Mouse (Mus musculus): Measurements from ENCODE around the gene Pacsin1. TPM values are rescaled to one million over a fixed set of nuclear protein-coding genes. Genes with fewer than 3 reads are reported as not detected.

Gene Pacsin1
- polyA plus RNA-seq, 2 experiments, result 0.03 to 0.14 TPM

DNA sequence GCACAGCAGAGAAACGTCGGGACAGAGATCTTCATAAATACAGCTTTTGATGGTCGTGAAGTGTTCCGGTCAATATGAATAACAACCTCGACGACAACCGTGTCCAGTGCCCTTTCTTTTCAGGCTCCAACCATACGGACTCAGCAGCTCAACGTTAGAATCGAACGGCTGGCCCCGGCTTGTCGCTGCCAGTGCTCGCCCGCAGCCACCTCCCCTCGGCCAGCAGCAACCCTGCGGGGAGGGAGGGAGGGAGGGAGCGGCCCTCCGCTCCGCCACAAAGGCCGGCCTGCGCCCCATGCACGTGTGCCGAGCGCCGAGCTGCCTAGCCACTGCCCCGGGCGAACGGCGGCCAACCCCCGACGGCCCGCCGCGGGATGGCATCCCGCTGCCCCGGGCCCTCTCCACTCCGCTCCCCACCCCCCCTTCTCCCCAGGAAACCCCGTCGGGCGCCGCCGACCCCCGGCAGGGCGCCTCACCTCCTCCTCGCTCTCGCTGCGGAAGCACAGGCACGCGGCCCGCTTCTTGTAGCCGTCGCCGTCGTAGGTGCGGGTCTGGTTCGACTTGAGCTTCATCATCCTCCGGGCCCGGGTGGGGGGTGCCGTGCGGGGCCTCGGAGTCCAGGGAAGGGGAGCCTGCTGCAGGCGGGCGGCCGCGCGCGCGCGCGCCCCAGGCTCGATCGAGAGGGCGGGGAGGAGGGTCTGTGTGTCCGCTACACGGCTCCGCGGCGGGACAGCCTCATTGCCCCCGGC lies 32.5 kb upstream of the Pacsin1 start:
- no peaks in the 10 kb centered on the region for H3K9me3 ChIP-seq (ENCODE audit: control insufficient read depth, low read length)
- peak overlapping the region; percentile 76 for H3K9ac ChIP-seq (replicated peaks)
- DNase-seq (ENCODE audit: low read depth in 3 of 3, low spot score in 3 of 3) (peak in 1 of 3 experiments; percentile 46), ATAC-seq (ENCODE audit: insufficient read depth) (peak; percentile 70)
- H3K36me3 ChIP-seq (replicated peaks; ENCODE audit: control insufficient read depth, insufficient read depth, low read depth), result no peaks in the 10 kb centered on the region
- WGBS (ENCODE audit: insufficient replicate concordance), result under 1% methylated on average over 73 of the region's 80 CpGs
- no peaks in the 10 kb centered on the region for H3K27me3 ChIP-seq (ENCODE audit: control insufficient read depth, insufficient read depth, low read length)
- H3K4me1 ChIP-seq (replicated peaks; ENCODE audit: control insufficient read depth in 2 of 2, insufficient read depth in 2 of 2, low read length in 1 of 2), result peaks cover 0 to 22% of the 10 kb centered on the region in 2 experiments; a peak in 2 of 4 replicates
- H3K27ac ChIP-seq, result peak overlapping the region; percentile 37
- peak overlapping the region; percentile 77 for H3K4me2 ChIP-seq (ENCODE audit: low read depth)
- peak overlapping the region; percentile 88 to 98 for H3K4me3 ChIP-seq (ENCODE audit: insufficient read depth in 1 of 2, low read depth in 2 of 2, low read length in 2 of 2)
- TF ChIP-seq EP300 (IDR thresholded peaks at IDR 0.05; ENCODE audit: low read depth), result no peak
- no peak for TF ChIP-seq CTCF (IDR thresholded peaks at IDR 0.05; ENCODE audit: low read depth)

DNA sequence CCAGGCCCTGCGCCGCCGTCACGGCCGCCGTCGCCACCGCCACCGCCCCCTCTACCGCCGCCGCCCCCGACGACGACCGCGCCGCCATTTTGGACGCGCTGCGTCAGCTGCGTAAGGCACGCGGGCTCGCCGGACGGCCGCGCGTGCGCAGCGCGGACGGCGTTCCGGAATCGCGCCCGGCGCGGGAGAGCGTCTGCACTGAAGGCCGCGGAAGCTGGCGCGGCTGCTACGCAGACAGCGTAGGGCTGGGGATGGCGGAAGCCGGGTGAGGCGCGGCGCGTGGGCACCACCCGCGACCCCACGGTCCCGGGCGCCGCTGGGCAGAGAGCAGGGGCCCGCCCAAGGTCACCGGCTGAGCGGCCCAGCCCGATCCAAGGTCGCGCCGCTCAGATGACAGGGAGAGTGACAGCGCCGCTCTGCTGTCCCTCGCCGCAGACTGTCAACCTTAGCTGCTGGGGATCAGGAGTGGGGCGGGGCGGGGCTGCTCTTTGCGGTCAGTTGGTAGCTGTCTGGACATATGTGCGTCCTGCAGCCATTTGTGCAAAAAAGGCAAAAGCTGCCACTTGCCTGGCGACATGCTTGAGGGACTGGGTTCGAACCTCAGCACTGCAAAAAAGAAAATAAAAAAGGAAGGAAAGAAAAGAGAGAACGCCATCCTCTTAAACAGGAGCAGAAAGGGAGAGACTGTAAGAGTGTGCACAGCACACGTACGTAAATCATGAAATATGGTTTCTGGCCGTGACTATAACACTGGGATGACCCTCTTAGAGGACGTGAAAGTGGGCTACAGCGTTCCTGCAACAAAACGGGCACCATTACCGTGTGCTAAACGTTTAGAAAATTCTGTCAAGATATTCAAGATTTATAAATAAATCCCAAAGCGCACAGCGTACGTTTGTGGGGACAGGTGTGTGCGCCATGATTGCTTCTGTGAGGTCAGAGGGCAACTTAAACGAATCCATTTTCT lies 31.7 kb upstream of the Pacsin1 start, which contains the start of gene Nudt3:
Gene Nudt3, minus strand, starts transcription at position 136 of the 967 bp plus-strand sequence.
- WGBS (ENCODE audit: insufficient replicate concordance), result 6% methylated on average over 91 of the region's 91 CpGs
- H3K27ac ChIP-seq, result peak within 1 kb of the TSS; percentile 48
- TF ChIP-seq CTCF (IDR thresholded peaks at IDR 0.05; ENCODE audit: low read depth) (peak; percentile 22; the same call in 1 of the 2 replicates), EP300 (IDR thresholded peaks at IDR 0.05; ENCODE audit: low read depth) (no peak)
- peak within 1 kb of the TSS; percentile 76 for H3K9ac ChIP-seq (replicated peaks)
- no peaks in the 10 kb centered on the region for H3K9me3 ChIP-seq (ENCODE audit: control insufficient read depth, low read length)
- ATAC-seq (ENCODE audit: insufficient read depth) (peak; percentile 90), DNase-seq (ENCODE audit: low read depth in 3 of 3, low spot score in 3 of 3) (peak; percentile 78 to 79 (median 79))
- H3K36me3 ChIP-seq (replicated peaks; ENCODE audit: control insufficient read depth, insufficient read depth, low read depth), result no peaks in the 10 kb centered on the region
- peak within 1 kb of the TSS; percentile 88 to 98 for H3K4me3 ChIP-seq (ENCODE audit: insufficient read depth in 1 of 2, low read depth in 2 of 2, low read length in 2 of 2)
- peak within 1 kb of the TSS; percentile 77 for H3K4me2 ChIP-seq (ENCODE audit: low read depth)
- no peaks in the 10 kb centered on the region for H3K27me3 ChIP-seq (ENCODE audit: control insufficient read depth, insufficient read depth, low read length)
- H3K4me1 ChIP-seq (replicated peaks; ENCODE audit: control insufficient read depth in 2 of 2, insufficient read depth in 2 of 2, low read length in 1 of 2), result peaks cover 0 to 21% of the 10 kb centered on the region in 2 experiments; a peak in 2 of 4 replicates

DNA sequence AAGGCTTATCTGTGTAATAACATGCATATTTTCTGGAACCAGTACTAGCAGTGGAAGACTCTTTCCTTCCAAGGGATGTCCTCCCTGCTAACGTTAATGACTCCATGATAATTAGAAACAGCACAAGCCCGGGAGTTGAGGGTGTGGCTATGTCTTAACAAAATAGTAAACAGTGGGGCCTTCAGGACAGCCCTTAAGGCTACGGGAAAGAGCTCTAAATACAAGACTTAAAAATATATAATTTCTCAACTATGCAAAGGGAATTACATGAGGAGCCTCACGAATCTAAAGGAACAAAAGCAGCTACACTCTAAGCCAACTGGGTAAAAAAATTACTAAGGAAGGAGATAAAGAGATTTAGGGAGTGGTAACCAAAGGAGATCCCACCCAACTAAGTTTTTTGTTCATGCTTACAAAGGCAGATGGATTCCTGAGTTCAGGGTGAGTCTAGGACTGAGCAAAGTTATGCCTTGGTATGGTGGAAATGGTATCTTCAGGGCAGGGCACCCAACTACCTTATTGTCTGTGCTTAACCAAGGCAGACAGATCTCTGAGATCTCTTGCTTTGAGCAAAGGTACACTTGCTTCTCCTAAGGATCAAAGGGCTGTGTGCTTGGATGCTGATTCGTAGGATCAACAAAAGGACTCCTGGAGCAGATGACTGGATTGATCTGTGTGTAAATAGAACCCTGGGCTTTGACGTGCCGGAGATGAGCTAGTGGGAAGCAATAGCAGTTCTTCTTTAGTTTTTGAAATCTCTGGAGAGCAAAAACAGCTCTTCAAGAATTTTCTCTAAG lies 29.7 kb upstream of the Pacsin1 start:
- Histone ChIP-seq H3K4me2 (ENCODE audit: low read depth) (no peak overlapping the region), H3K27ac (no peak overlapping the region), H3K4me1 (replicated peaks; ENCODE audit: control insufficient read depth in 2 of 2, insufficient read depth in 2 of 2, low read length in 1 of 2) (peaks cover 0 to 20% of the 10 kb centered on the region in 2 experiments; a peak in 2 of 4 replicates), H3K9me3 (ENCODE audit: control insufficient read depth, low read length) (no peaks in the 10 kb centered on the region), H3K36me3 (replicated peaks; ENCODE audit: control insufficient read depth, insufficient read depth, low read depth) (peaks cover 10% of the 10 kb centered on the region), H3K4me3 (ENCODE audit: insufficient read depth in 1 of 2, low read depth in 2 of 2, low read length in 2 of 2) (no peak overlapping the region), H3K27me3 (ENCODE audit: control insufficient read depth, insufficient read depth, low read length) (no peaks in the 10 kb centered on the region), H3K9ac (replicated peaks) (no peak overlapping the region)
- TF ChIP-seq CTCF (IDR thresholded peaks at IDR 0.05; ENCODE audit: low read depth) (no peak), EP300 (IDR thresholded peaks at IDR 0.05; ENCODE audit: low read depth) (no peak)
- 47% methylated on average over 7 of the region's 7 CpGs for WGBS (ENCODE audit: insufficient replicate concordance)
- ATAC-seq (ENCODE audit: insufficient read depth), result no peak
- DNase-seq (ENCODE audit: low read depth in 3 of 3, low spot score in 3 of 3), result no peak

DNA sequence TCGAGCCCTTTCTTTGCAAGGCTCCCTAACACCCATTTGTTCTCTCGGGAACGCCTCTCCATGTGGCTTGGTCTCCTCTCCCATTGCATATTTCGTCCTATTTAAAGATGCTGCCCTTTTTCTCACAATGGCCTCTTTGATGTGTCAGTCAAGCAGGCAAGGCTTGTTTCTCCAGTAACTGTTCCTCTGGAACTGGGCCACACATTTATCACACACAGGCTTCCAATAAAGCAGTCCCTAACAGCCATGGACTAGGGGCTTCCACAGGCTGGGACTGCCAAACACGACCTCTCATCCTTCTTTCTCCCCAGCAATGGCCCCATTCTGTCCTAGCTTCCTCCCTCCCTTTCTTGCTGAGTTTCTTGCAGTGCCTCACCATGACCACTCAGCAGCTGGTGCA lies 28.6 kb upstream of the Pacsin1 start:
- DNase-seq (ENCODE audit: low read depth in 3 of 3, low spot score in 3 of 3) (no peak), ATAC-seq (ENCODE audit: insufficient read depth) (no peak)
- Histone ChIP-seq H3K9me3 (ENCODE audit: control insufficient read depth, low read length) (no peaks in the 10 kb centered on the region), H3K27me3 (ENCODE audit: control insufficient read depth, insufficient read depth, low read length) (no peaks in the 10 kb centered on the region), H3K4me3 (ENCODE audit: insufficient read depth in 1 of 2, low read depth in 2 of 2, low read length in 2 of 2) (no peak overlapping the region), H3K9ac (replicated peaks) (no peak overlapping the region), H3K36me3 (replicated peaks; ENCODE audit: control insufficient read depth, insufficient read depth, low read depth) (peaks cover 20% of the 10 kb centered on the region), H3K4me2 (ENCODE audit: low read depth) (no peak overlapping the region), H3K4me1 (replicated peaks; ENCODE audit: control insufficient read depth in 2 of 2, insufficient read depth in 2 of 2, low read length in 1 of 2) (peaks cover 0 to 15% of the 10 kb centered on the region in 2 experiments; a peak in 2 of 4 replicates), H3K27ac (no peak overlapping the region)
- 44% methylated on average over 5 of the region's 5 CpGs for WGBS (ENCODE audit: insufficient replicate concordance)
- TF ChIP-seq CTCF (IDR thresholded peaks at IDR 0.05; ENCODE audit: low read depth), result no peak
- TF ChIP-seq EP300 (IDR thresholded peaks at IDR 0.05; ENCODE audit: low read depth), result no peak

Measured in liver, embryonic 14.5 days (tissue).